Mouse (Mus musculus): ENCODE measurements at regions not wholly inside any gene's neighbourhood (a gene's known extent, or its start where the extent isn't known, plus 50 kb on each side); places are given as distances from the start of the nearest gene placed in this dataset.
A peak's percentile ranks its signal among the peaks of the same experiment; 100 is the strongest.

DNA sequence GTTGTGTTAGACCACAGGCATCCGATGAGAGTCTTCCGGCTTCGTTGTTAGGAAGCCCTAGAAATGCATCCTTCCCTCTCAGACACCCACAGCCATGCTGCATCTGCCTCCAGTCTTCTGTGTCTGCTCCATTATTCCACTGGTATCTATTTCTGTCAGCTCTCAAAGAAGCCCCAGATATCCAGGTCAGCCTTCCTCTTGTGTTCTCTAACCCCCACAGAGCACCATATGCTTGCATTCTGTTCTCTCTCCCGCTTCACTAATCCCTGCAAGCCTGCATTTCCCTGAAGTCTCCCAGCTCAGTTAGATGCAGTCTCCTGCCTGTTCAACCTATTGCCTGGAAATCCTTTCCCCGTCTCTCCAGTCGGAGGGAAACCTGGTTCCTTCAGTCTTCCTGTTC is 53.6 kb upstream of the Wdfy3 start:
- H3K27me3 ChIP-seq (ENCODE audit: control insufficient read depth, insufficient read depth, low read length), result no peaks in the 10 kb centered on the region
- TF ChIP-seq POLR2A (IDR thresholded peaks at IDR 0.05; ENCODE audit: control insufficient read depth, extremely low read depth, insufficient read depth, low read length, poor library complexity) (no peak), CTCF (IDR thresholded peaks at IDR 0.05; ENCODE audit: borderline replicate concordance, control insufficient read depth, extremely low read depth, insufficient read depth, low read length, poor library complexity) (no peak)
- no peak for DNase-seq
- no peak overlapping the region for H3K27ac ChIP-seq (ENCODE audit: control insufficient read depth, insufficient read depth, low read length)
- H3K4me3 ChIP-seq (ENCODE audit: control insufficient read depth, insufficient read depth, low read length), result no peak overlapping the region
- H3K36me3 ChIP-seq (ENCODE audit: control insufficient read depth, insufficient read depth, low read length), result no peaks in the 10 kb centered on the region
- H3K4me1 ChIP-seq (replicated peaks; ENCODE audit: control insufficient read depth, insufficient read depth, low read length), result no peaks in the 10 kb centered on the region
- WGBS, result 84% methylated on average over 6 of the region's 6 CpGs

DNA sequence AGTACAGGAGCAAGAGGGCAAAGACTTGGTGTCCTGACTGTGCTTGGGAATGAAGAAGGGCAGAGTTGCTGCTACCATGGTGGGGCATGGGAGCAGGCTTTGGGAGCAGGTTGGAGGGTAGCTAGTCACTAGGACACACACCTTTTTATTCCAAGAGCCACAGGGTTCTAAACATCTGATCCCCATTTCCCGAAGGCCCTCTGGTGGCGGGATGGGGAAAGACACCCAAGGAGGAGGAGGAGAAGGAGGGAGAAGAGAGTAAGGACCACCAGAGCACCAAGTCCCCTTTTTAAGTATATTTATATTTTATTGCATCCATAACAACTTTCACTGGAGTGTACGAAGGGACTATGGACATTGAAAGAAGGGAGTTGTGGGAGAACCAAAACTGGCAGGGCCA is 57.0 kb upstream of the Wdfy3 start:
- TF ChIP-seq CTCF (IDR thresholded peaks at IDR 0.05; ENCODE audit: borderline replicate concordance, control insufficient read depth, extremely low read depth, insufficient read depth, low read length, poor library complexity) (peak; percentile 49; the same call in 1 of the 2 replicates), POLR2A (IDR thresholded peaks at IDR 0.05; ENCODE audit: control insufficient read depth, extremely low read depth, insufficient read depth, low read length, poor library complexity) (no peak)
- H3K4me1 ChIP-seq (replicated peaks; ENCODE audit: control insufficient read depth, insufficient read depth, low read length), result no peaks in the 10 kb centered on the region
- peak; percentile 30 for DNase-seq
- WGBS, result 27% methylated on average over 3 of the region's 3 CpGs
- H3K36me3 ChIP-seq (ENCODE audit: control insufficient read depth, insufficient read depth, low read length), result no peaks in the 10 kb centered on the region
- no peak overlapping the region for H3K27ac ChIP-seq (ENCODE audit: control insufficient read depth, insufficient read depth, low read length)
- H3K4me3 ChIP-seq (ENCODE audit: control insufficient read depth, insufficient read depth, low read length), result no peak overlapping the region
- no peaks in the 10 kb centered on the region for H3K27me3 ChIP-seq (ENCODE audit: control insufficient read depth, insufficient read depth, low read length)

DNA sequence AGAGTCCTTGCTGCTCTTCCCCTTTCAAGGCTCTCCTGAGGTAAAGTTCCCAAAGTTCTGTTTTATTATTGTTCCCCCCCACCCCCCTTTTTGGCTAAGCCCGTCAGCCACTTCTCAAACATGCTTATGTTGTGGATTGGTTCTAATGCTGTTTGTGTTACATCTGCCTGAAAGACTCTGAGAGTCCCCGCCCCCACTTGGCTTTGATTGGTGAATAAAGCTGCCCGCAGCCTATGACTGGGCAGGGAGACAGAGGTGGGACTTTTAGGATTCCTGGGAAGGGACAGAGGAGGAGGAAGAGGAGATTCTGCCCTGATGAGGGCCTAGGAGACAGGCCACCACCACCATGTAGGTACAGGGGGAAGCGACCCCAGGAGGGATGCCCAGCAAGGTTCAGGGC is 78.3 kb upstream of the Wdfy3 start:
- H3K27me3 ChIP-seq (ENCODE audit: control insufficient read depth, insufficient read depth, low read length), result no peaks in the 10 kb centered on the region
- no peaks in the 10 kb centered on the region for H3K4me1 ChIP-seq (replicated peaks; ENCODE audit: control insufficient read depth, insufficient read depth, low read length)
- DNase-seq, result no peak
- 86% methylated on average over 4 of the region's 4 CpGs for WGBS
- no peak overlapping the region for H3K27ac ChIP-seq (ENCODE audit: control insufficient read depth, insufficient read depth, low read length)
- no peaks in the 10 kb centered on the region for H3K36me3 ChIP-seq (ENCODE audit: control insufficient read depth, insufficient read depth, low read length)
- H3K4me3 ChIP-seq (ENCODE audit: control insufficient read depth, insufficient read depth, low read length), result no peak overlapping the region
- TF ChIP-seq CTCF (IDR thresholded peaks at IDR 0.05; ENCODE audit: borderline replicate concordance, control insufficient read depth, extremely low read depth, insufficient read depth, low read length, poor library complexity), result no peak
- no peak for TF ChIP-seq POLR2A (IDR thresholded peaks at IDR 0.05; ENCODE audit: control insufficient read depth, extremely low read depth, insufficient read depth, low read length, poor library complexity)

DNA sequence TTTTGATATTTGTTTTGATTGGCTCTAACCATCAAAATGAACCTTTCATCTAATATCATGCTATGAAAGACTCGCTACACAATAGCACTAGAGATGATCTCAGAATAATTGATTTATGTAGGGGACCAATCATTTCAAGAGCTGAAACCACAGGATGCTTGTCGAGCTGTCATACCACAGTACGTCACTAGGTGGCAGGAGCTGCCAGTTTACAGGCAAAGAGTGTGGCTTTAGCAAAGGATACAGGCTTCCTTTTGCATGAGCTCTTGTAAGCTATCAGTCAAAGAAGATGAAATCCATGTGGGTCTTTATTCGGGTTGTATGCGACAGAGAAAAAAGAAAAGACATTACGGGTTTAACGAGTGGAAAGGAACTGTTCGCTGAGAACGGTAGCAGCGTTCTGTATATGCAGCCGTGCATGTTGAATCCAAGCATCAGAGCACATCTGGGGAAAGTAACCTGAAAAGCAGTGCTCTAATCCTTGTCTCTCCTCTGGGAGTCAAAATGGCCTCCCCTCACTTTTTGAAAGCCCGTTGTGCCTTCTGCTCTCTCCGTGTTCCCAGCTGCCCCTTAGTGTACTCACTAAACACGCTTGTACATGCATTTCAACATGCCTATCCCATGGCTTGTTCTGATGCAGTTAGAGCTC is 79.9 kb upstream of the Wdfy3 start:
- no peaks in the 10 kb centered on the region for H3K4me1 ChIP-seq (replicated peaks; ENCODE audit: control insufficient read depth, insufficient read depth, low read length)
- no peaks in the 10 kb centered on the region for H3K36me3 ChIP-seq (ENCODE audit: control insufficient read depth, insufficient read depth, low read length)
- H3K27ac ChIP-seq (ENCODE audit: control insufficient read depth, insufficient read depth, low read length), result no peak overlapping the region
- no peaks in the 10 kb centered on the region for H3K27me3 ChIP-seq (ENCODE audit: control insufficient read depth, insufficient read depth, low read length)
- TF ChIP-seq CTCF (IDR thresholded peaks at IDR 0.05; ENCODE audit: borderline replicate concordance, control insufficient read depth, extremely low read depth, insufficient read depth, low read length, poor library complexity) (no peak), POLR2A (IDR thresholded peaks at IDR 0.05; ENCODE audit: control insufficient read depth, extremely low read depth, insufficient read depth, low read length, poor library complexity) (no peak)
- WGBS, result 55% methylated on average over 14 of the region's 14 CpGs
- peak; percentile 47 for DNase-seq
- no peak overlapping the region for H3K4me3 ChIP-seq (ENCODE audit: control insufficient read depth, insufficient read depth, low read length)

- 88% methylated on average over 2 of the region's 2 CpGs for WGBS
- Histone ChIP-seq H3K27me3 (ENCODE audit: control insufficient read depth, insufficient read depth, low read length) (no peaks in the 10 kb centered on the region), H3K4me3 (ENCODE audit: control insufficient read depth, insufficient read depth, low read length) (no peak overlapping the region), H3K4me1 (replicated peaks; ENCODE audit: control insufficient read depth, insufficient read depth, low read length) (no peaks in the 10 kb centered on the region), H3K27ac (ENCODE audit: control insufficient read depth, insufficient read depth, low read length) (no peak overlapping the region), H3K36me3 (ENCODE audit: control insufficient read depth, insufficient read depth, low read length) (no peaks in the 10 kb centered on the region)
- TF ChIP-seq POLR2A (IDR thresholded peaks at IDR 0.05; ENCODE audit: control insufficient read depth, extremely low read depth, insufficient read depth, low read length, poor library complexity) (no peak), CTCF (IDR thresholded peaks at IDR 0.05; ENCODE audit: borderline replicate concordance, control insufficient read depth, extremely low read depth, insufficient read depth, low read length, poor library complexity) (no peak)
- no peak for DNase-seq
Measured at GRCm38 (mm10) chr5:102159621-102160020, 89.9 kb upstream of the Wdfy3 start.

DNA sequence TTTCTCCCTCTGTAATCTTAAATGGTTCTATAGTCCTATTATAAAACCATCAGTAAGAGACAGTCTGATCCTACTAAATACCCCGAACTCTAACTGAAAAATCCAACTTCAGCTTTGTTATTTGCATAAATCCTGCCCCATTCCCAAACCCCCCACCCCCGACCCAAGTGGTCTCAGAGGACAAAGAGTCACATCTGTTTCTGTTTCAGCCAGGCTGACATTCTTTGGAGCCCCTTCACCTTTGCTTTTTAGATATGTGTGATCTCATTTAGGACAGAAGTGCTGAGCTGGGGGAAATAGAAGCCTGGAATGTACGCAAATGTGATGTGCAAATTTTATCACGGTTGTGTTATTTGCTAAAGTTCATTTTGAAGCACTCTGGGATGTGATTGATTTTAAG is 98.3 kb upstream of the Wdfy3 start:
- TF ChIP-seq CTCF (IDR thresholded peaks at IDR 0.05; ENCODE audit: borderline replicate concordance, control insufficient read depth, extremely low read depth, insufficient read depth, low read length, poor library complexity) (no peak), POLR2A (IDR thresholded peaks at IDR 0.05; ENCODE audit: control insufficient read depth, extremely low read depth, insufficient read depth, low read length, poor library complexity) (no peak)
- no peaks in the 10 kb centered on the region for H3K27me3 ChIP-seq (ENCODE audit: control insufficient read depth, insufficient read depth, low read length)

DNA sequence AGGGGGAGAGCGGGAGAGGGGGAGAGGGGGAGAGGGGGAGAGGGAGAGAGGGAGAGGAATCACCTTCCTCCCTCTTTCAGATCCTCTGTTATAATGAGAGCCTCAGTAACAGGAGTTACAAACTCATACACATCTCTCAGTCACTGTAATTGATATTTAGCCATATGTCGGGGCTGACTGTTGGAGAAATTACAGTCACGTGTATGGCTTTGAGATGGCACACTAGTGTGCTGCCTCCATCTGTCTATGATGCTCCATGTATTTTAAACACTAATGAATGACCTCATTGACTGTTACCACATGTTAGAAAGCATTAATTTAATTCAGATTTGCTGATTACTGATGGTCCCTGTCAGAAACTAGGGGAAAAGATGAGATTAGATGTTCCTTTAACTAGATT is 102.1 kb upstream of the Wdfy3 start:
- TF ChIP-seq POLR2A (IDR thresholded peaks at IDR 0.05; ENCODE audit: control insufficient read depth, extremely low read depth, insufficient read depth, low read length, poor library complexity) (no peak), CTCF (IDR thresholded peaks at IDR 0.05; ENCODE audit: borderline replicate concordance, control insufficient read depth, extremely low read depth, insufficient read depth, low read length, poor library complexity) (no peak)
- no peak for DNase-seq
- no peaks in the 10 kb centered on the region for H3K36me3 ChIP-seq (ENCODE audit: control insufficient read depth, insufficient read depth, low read length)
- no peaks in the 10 kb centered on the region for H3K4me1 ChIP-seq (replicated peaks; ENCODE audit: control insufficient read depth, insufficient read depth, low read length)
- no peaks in the 10 kb centered on the region for H3K27me3 ChIP-seq (ENCODE audit: control insufficient read depth, insufficient read depth, low read length)
- WGBS, result 89% methylated on average over 2 of the region's 3 CpGs
- no peak overlapping the region for H3K4me3 ChIP-seq (ENCODE audit: control insufficient read depth, insufficient read depth, low read length)
- no peak overlapping the region for H3K27ac ChIP-seq (ENCODE audit: control insufficient read depth, insufficient read depth, low read length)

More for the DNA sequence above, 98.3 kb upstream of the Wdfy3 start:
- no peaks in the 10 kb centered on the region for H3K4me1 ChIP-seq (replicated peaks; ENCODE audit: control insufficient read depth, insufficient read depth, low read length)
- H3K4me3 ChIP-seq (ENCODE audit: control insufficient read depth, insufficient read depth, low read length), result no peak overlapping the region
- WGBS, result 83% methylated on average over 4 of the region's 4 CpGs
- no peak overlapping the region for H3K27ac ChIP-seq (ENCODE audit: control insufficient read depth, insufficient read depth, low read length)
- no peaks in the 10 kb centered on the region for H3K36me3 ChIP-seq (ENCODE audit: control insufficient read depth, insufficient read depth, low read length)
- DNase-seq, result no peak
